Mouse (Mus musculus): ENCODE measurements at regions not wholly inside any gene's neighbourhood (a gene's known extent, or its start where the extent isn't known, plus 50 kb on each side); places are given as distances from the start of the nearest gene placed in this dataset.

DNA sequence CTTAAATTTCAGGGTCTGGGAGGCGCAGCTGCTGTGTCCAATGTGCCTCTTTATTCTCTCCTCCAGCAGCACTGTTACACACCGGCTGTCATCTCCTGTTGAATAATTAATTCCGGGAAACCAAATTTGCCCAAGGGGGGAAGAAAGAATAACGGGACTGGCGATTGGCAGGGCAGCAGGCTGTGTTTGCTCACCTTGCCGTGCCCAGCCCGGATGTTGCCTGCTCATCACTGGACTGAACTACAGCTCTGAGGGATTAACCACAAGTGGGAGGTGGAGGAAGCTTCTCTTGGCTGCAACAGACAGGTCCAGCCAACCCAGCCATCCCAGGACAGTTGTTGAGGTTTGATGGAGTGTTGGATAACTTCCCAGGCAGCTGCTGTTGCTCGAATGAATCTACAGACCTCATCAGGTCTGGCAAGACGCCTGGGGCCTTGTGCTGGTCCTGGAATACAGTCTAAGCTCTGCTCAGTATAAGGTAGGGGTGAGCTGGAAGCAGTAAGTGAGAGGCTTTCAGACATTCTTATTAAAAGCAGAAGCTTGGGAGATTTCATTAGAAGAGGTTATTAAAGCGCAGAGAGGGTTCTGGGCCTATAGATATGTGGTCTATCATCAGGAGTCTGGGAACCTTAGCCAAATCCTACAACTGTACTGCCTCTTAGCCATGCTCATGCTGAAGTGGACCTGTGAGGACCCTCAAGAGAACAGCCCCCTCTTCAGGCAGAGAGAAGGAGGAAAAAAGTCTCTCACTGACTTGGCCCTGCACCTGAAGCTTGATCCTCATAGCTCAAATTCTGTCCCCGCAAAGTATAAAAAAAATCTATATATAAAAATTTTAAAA, 291.8 kb downstream of the Il20rb start:
- 45% methylated on average over 11 of the region's 11 CpGs for WGBS
- Histone ChIP-seq H3K27me3 (no peaks in the 10 kb centered on the region), H3K9ac (replicated peaks) (no peak overlapping the region), H3K9me3 (no peaks in the 10 kb centered on the region), H3K27ac (peak overlapping the region; percentile 57), H3K36me3 (no peaks in the 10 kb centered on the region), H3K4me3 (replicated peaks) (no peak overlapping the region), H3K4me2 (replicated peaks) (0 out of 2 replicates have a peak overlapping the region, but pooled peaks have one; percentile 9), H3K4me1 (replicated peaks) (peaks cover 13% of the 10 kb centered on the region)
- ATAC-seq, result peak; percentile 75

DNA sequence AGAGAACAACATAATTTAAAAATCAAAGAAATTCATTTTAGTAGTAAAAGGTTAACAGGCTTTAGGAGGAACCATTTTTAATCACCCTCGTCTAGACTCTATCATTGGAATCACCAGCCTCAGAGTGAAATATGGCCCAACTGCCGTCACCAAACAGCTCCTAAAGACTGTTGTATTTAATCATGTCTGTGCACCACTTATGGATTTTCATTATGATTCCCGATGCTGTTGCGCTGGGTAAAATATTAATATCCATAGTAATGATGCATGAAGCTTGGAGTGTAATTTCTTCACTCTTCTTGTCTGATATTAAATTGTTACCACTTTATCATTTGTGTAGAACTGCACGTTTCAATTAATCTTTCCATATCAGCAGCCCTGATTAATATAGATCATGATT, 292.4 kb downstream of the Il20rb start:
- H3K27me3 ChIP-seq, result no peaks in the 10 kb centered on the region
- H3K9me3 ChIP-seq, result no peaks in the 10 kb centered on the region
- no peak for ATAC-seq
- no peaks in the 10 kb centered on the region for H3K36me3 ChIP-seq
- peaks cover 13% of the 10 kb centered on the region for H3K4me1 ChIP-seq (replicated peaks)
- H3K27ac ChIP-seq, result no peak overlapping the region
- no peak overlapping the region for H3K9ac ChIP-seq (replicated peaks)
- WGBS, result 66% methylated on average over 5 of the region's 5 CpGs
- H3K4me2 ChIP-seq (replicated peaks), result no peak overlapping the region
- no peak overlapping the region for H3K4me3 ChIP-seq (replicated peaks)

DNA sequence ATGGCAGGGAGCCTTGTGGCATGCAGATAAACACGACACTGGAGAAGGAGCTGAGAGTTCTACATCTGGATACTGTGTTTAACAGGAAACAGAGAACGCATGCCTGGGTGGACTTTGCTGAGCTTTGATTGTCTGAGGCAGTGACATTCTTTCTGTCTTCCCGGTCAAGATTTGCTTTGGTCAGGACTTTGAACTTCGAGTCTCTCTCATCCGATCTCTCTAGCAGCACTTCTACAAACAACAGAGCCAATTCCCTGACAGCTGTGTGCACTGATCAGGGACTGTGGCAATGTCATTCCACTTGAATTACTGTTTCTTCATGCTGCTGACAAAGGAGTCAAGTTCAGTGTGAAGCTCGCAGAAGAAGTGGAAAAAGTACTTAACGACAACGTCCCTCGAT, 302.5 kb downstream of the Il20rb start:
- no peaks in the 10 kb centered on the region for H3K4me1 ChIP-seq (replicated peaks)
- no peak overlapping the region for H3K27ac ChIP-seq
- no peak overlapping the region for H3K9ac ChIP-seq (replicated peaks)
- peaks cover 7% of the 10 kb centered on the region; the same call in 1 of the 2 replicates for H3K9me3 ChIP-seq
- no peaks in the 10 kb centered on the region for H3K27me3 ChIP-seq
- H3K4me2 ChIP-seq (replicated peaks), result no peak overlapping the region
- no peaks in the 10 kb centered on the region for H3K36me3 ChIP-seq
- no peak overlapping the region for H3K4me3 ChIP-seq (replicated peaks)
- 58% methylated on average over 9 of the region's 9 CpGs for WGBS
- ATAC-seq, result no peak

DNA sequence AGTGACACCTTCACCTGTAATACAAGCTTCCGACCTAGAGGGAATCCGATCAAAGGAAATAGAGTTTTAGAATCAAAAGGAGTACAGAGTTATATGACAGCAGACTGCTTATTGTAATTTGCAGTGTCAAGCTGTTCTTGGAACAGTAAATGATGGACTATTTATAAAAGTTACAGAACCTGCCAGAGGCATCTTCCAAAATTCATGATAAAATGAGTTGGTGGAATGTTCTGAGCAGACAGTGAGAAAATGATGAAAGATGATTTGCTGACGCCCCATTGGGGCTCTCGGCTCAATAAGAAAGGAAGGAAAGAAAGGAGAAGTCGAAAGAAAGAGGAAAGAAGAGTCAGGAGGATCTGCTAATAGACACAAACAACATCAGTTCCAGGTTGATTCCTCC, 300.3 kb upstream of the Sox14 start:
- no peak overlapping the region for H3K9ac ChIP-seq (replicated peaks)
- H3K9me3 ChIP-seq, result no peaks in the 10 kb centered on the region
- no peak for ATAC-seq
- H3K36me3 ChIP-seq, result no peaks in the 10 kb centered on the region
- no peak overlapping the region for H3K4me2 ChIP-seq (replicated peaks)
- no peak overlapping the region for H3K4me3 ChIP-seq (replicated peaks)
- no peak overlapping the region for H3K27ac ChIP-seq
- no peaks in the 10 kb centered on the region for H3K27me3 ChIP-seq
- WGBS, result 95% methylated on average over 5 of the region's 5 CpGs
- H3K4me1 ChIP-seq (replicated peaks), result no peaks in the 10 kb centered on the region

DNA sequence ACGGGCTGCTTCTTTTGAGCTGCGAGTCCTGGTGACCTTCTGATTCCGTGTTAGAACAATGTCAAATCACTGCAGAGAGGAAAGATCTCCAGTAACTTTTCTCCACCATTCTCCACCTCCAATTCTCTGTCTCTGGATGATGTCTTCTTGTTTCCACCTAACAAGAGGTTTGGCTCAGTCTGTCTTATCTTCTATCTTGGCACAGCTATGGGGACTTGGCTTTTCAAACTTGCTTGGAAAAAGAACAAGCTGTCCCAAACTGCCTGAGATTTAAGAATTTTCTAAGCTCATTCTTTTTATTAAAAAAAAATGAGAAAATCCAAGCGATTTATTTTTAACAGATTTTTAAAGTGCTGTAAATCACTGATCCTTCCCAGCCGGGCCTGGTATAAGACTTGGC, 290.3 kb upstream of the Sox14 start:
- WGBS, result 81% methylated on average over 5 of the region's 5 CpGs
- Histone ChIP-seq H3K4me1 (replicated peaks) (no peaks in the 10 kb centered on the region), H3K36me3 (no peaks in the 10 kb centered on the region), H3K4me3 (replicated peaks) (no peak overlapping the region), H3K9ac (replicated peaks) (no peak overlapping the region), H3K4me2 (replicated peaks) (no peak overlapping the region), H3K27me3 (no peaks in the 10 kb centered on the region), H3K27ac (no peak overlapping the region), H3K9me3 (no peaks in the 10 kb centered on the region)
- ATAC-seq, result no peak

DNA sequence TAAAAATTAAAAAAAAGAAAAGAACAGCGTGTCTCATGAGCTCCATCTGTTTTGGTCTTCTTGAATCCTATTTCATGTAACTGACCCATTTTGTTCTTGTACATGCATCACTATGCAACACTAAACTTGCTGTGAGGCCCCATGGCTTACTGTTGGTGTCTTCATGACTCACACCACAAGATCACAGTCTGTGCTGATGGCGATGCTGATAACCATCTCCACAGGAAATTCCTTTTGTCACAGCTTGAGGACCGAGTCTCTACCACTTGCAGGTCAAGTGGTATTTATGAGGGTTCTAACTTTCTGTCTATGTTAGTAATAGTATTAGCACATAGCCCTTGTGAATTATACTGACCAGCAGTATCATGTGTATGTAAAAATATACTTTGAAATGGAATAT, 286.0 kb upstream of the Sox14 start:
- Histone ChIP-seq H3K4me2 (replicated peaks) (no peak overlapping the region), H3K27me3 (no peaks in the 10 kb centered on the region), H3K4me1 (replicated peaks) (no peaks in the 10 kb centered on the region), H3K4me3 (replicated peaks) (no peak overlapping the region), H3K27ac (no peak overlapping the region), H3K9ac (replicated peaks) (no peak overlapping the region), H3K36me3 (no peaks in the 10 kb centered on the region), H3K9me3 (no peaks in the 10 kb centered on the region)
- ATAC-seq, result no peak
- 95% methylated on average over 3 of the region's 3 CpGs for WGBS
